Mouse (Mus musculus) left cerebral cortex, adult 8-10 months (tissue): ENCODE measurements at regions not wholly inside any gene's neighbourhood (a gene's known extent, or its start where the extent isn't known, plus 50 kb on each side); places are given as distances from the start of the nearest gene placed in this dataset.

Experiments
- DNase-seq, 2 experiments: peaks; one replicate each; pipeline ENCODE4 v3.0.0; 2022; ENCODE audit warnings: low spot score in 2 of 2

DNA sequence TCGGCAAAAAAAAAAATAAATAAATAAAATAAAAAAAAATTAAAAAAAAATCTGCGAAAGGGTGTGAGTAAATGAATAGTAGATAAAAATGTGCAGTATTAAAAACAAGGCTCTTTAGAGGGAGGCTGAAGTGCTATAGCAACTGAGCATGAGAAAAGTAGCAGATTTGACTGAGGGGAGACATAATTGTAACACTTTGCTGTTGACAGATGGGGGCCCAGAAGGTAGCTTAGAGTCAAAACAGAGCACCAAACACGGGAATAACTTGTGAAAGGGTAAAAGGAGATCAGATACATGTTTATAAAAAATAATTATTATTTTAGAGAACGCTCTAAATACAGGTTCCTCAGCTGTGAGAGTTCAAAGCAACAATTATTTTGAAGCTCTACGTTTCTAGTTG lies 605.1 kb downstream of the Tmem182 start:
- DNase-seq: no peak

- DNase-seq: no peak
Observed at GRCm38 (mm10) chr1:41411641-41412040, 606.2 kb downstream of the Tmem182 start.

DNA sequence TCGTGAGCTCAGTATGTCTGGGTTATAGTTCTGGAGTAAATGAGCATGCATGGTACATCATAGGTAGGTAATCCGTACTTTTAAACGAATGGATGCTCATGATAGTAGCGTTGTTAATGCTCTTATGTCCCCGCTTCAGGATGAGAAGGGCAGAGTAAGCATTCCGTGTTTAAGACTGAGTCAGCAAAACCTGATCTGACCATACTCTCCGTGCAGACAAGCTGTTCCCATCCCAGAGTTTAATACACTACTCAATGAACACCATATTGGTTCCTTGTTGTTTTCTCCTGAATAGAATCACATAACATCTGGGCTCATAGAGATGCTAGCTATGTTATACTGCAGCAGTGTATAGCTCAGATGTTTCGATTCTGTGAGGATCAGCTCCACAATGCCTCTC lies 606.7 kb downstream of the Tmem182 start:
- no peak for DNase-seq

DNA sequence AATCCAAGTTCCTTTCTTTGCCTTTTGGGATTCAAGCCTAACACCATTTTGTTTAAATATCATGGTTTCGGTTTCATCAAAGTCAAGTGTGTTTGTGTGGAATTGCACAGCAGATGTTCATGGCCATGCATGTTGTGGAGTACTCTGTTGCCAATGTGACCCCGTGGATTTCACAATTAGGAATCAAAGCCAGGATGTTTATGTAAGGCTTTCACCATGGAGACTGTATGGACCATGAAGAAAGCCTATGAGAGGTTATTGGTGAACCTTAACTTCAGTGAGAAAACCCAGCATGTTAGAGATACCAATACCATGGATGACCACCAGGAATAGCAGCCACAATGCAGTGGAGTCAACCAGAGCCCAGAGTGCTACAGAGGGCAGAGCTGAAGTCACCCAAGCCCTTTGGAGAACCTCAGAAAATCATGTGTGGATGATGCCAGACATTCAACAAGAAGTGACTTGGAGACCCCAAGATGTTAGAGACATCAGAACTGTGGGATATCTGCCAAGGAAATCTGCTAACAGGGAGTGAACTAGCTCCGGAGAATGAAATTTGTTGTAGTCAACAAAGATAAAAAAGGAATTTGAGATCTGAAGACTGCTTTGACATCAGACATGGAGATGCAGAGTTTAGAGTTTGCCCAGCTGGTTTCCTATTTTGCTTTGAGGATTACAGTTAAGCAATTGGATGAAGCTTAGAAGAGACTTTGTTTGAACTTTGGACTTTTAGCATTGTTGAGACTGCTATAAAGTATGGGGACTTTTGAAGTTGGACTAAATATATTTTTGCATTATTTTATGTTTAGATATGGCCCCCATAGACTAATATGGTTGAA lies 615.3 kb downstream of the Tmem182 start:
- no peak for DNase-seq

GRCm38 (mm10) chr1:41427853-41428252 lies 622.5 kb downstream of the Tmem182 start:
- no peak for DNase-seq

DNA sequence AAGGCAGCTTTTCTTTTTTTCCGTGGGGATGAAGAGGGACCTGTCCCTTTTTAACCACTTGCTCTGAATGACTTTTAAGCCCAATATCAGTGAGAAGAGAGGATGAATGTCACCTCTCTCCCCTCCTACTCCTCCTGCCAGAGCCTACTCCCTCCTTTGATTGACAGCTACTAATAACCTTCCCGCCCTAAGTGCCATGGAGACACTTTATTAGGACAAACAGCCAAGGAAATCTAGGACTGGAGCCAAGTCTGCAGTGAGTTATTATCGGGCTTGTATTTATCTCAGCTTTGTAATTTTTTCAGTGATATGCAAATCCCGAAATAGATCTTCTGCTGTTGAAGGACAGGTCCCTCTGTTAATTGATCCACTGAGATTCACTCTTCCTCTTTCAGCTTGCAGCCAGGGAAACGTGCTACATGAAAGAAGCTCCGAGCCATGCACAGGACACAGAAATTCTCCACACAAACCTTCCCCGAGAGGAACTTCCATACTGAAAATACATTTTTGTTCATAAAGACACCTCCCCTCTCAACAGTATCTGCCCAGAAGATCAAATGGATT lies 625.8 kb downstream of the Tmem182 start:
- DNase-seq: no peak

DNA sequence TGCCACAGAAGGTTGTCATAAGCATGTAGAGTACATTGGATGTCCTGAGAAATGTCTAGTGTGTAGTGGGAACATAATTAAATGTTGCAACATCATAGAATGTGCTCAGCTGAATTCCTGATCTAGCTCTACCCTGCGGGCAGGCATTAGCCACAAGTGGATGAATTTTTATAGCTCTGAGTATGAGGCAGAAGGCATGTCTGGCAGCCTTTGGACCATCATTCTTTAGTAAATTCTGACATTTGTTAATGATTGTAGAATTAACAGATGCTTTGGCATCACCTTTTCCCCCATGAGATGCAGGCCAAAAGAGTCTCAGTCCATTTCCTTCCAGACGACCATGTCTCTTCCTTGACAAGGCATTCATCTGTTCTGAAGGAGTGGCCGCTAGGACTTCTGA lies 630.0 kb downstream of the Tmem182 start:
- no peak for DNase-seq

DNA sequence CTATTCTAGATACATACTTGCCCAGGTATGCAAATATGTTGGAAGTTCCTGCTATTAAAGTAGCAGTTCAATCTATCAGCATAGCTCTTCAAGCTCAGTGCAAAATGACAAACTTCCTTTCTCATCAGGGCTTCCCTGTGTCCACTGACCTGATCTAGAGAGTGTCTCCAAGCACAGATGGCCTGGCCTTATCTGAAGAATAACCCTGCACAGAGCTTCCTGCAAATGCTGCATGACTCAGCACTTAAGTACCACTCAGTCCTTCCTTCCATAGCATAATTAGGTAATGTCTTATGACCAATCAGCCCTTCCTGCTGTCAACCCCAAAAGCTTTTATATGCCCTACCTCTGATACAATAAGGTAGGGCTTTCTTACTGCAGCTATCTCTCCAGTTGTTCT lies 644.6 kb downstream of the Tmem182 start:
- no peak for DNase-seq
